Mouse (Mus musculus): ENCODE measurements around the gene Anxa9.
A peak's percentile ranks its signal among the peaks of the same experiment; 100 is the strongest.

Gene Anxa9

DNA sequence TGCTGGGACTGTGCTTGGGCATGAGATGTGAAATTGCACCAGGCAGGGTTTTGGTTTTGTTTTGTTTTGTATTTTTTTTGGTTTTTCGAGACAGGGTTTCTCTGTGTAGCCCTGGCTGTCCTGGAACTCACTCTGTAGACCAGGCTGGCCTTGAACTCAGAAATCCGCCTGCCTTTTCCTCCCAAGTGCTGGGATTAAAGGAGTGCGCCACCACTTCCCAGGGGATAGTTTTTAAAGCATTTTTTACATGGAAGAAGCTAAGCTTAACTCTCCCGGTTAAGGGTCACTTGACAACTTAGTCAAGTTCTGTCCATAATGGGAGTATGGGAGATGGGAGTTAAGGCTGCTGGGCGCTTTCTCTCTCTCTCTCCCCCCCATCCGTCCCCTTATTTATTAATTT lies 7.1 kb upstream of the Anxa9 start:
- no peak for DNase-seq (ENCODE audit: low read depth, low spot score)

DNA sequence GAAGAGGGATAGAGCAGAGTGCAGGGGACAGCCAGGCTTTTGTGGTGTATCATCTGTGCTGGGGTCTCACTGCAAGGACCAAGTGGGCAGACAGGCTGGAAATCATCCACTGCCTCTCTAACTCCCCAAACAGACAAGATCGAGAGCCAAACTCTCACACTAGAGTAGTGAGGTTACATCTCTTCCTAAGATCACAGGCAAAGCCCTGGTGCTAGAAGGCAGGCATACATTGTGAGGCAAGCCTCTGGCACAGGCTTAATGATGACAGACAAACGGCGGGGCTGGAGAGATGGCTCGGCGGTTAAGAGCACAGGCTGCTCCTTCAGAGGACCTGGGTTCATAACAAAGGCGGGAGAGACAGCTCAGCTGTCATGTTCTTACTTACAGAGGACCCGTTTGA lies 6.5 kb upstream of the Anxa9 start:
- DNase-seq (ENCODE audit: low read depth, low spot score), result no peak

- no peak for DNase-seq (ENCODE audit: low read depth, low spot score)
Observed at GRCm38 (mm10) chr3:95312623-95313022, 5.6 kb upstream of the Anxa9 start.

DNA sequence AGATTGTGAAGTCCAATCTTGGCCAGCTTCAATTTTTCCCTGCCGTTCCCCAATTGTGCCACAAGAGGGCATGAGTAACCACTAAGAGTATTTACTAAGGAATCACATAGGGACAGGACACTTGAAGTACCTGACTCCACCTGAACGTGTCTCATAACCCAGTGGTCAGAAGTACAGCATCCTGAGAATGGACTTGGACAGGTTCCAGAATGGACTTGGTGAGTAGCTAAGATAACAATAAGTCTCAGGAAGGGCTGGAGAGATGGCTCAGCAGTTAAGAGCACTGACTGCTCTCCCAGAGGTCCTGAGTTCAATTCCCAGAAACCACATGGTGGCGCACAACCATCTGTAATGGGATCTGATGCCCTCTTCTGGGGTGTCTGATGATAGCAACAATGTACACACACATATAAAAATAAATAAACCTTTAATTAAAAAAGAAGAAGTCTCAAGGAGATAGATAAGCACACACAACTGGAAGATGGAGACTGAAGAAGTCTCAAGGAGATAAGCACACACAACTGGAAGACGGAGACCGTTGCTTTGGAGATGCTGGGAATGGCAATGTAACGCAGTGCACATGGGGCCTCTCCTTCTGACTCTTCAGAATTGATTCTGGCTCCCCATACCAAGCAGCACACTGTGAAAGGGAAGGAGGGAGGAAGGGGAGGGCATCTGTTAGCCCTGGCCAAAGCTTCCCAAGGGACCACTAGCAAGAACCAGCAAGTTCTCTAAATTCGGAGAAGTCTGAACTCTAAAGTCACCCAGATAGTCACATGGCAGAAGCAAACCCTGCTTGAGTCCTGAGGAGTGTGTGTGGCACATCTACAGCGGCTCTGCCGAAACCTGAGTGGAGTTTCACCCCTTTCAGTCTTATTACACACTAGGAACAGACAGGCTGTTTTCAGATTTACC lies 4.2 kb upstream of the Anxa9 start:
- DNase-seq (ENCODE audit: low read depth, low spot score), result peak; percentile 90

- no peak for DNase-seq (ENCODE audit: low read depth, low spot score)
Observed at GRCm38 (mm10) chr3:95310496-95310895, 3.5 kb upstream of the Anxa9 start.

DNA sequence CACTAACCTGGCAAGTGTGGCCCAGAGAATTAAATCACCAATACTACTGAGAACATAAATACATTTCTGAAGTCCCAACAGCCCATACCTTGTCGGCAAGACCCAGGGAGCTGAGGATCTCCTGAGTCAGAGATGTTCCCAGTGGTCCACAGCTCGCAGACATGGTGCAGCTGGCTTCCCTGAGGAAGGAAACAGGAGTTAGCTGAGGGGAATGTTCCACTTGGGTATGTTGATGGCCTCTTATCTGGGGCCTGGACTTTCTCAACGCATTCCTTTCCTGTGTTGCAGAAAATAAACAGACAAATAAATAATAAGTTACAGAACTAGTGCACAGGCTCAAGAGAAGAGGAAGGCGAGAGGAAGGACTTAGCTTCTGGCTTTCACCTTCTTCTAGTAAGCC lies 732 bp downstream of the Anxa9 start:
- no peak for DNase-seq (ENCODE audit: low read depth, low spot score)

- DNase-seq (ENCODE audit: low read depth, low spot score), result no peak
Observed at GRCm38 (mm10) chr3:95301204-95301796, 5.7 kb downstream of the Anxa9 start.

DNA sequence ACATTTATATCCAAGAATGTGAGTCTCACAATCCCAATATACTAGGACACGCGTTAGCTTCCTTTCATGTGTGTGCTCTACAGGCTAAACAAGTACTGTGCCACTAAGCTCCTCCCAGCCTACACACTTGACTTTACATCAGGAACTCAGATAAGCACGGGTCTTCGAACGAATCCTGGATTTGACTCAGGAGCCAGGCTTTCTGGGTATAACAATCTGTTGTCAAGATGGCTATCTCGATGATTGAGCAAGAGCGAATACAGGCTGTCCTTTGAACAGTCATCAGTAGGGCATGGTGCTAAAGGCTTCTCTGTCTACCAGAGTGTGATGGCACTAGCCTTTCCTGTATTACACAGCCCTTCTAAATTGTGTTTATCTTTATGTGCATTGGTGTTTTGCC lies 9.0 kb downstream of the Anxa9 start:
- no peak for DNase-seq (ENCODE audit: low read depth, low spot score)

DNA sequence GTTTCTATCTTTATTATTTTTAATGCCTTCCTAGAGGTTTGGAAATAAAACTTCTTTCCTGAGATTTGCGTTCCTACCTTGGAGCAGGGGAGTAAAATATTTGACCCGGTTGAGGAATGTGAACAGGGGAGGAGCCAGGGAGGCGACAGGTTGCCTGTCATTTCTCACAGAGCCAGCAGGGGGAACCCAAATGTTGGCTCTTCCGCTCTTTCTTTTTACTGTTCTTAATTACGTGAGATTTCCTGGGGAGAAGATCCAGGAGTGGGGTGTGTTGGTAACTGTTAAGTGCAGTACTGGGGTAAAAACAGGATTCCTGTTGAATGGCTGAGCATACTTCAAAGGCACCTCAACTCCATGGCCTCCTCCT lies 10.9 kb downstream of the Anxa9 start:
- DNase-seq (ENCODE audit: low read depth, low spot score), result peak; percentile 90

DNA sequence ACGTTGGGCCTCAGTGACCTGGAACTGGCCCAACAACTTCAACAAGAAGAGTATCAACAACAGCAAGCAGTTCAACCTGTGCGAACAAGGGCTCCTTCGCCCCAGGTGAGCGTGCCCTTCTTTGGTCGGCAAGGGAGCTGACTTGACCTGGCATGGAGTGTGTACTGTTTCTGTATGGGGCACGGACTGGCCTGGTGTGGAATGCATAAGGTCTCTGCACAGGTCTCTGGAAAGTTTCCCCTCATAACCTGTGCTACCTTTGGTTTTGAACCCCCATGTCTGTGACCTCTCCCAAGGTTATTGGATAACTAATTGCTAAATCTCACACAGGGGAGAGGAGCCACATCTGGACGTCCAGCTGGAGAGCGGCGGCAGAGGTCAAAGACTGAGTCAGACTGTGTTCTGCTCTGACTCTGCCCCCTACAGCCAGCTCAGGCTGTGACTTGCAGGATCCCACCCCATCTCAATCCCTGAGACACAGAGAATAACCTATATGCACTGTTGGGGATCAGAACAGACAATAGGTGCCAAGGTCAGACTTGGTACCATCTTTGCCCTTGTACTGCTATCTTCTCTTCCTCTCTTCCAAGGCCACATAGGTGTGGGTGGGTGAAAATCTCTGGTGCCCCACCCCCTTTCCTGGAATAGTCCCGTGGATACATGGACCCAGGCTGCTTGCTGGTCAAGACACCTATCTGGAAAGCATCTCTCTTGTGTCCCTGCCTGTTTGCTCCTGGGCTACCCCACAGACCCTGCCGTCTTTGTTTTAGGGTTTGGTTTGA lies 11.5 kb downstream of the Anxa9 start:
- DNase-seq (ENCODE audit: low read depth, low spot score), result peak; percentile 84

DNA sequence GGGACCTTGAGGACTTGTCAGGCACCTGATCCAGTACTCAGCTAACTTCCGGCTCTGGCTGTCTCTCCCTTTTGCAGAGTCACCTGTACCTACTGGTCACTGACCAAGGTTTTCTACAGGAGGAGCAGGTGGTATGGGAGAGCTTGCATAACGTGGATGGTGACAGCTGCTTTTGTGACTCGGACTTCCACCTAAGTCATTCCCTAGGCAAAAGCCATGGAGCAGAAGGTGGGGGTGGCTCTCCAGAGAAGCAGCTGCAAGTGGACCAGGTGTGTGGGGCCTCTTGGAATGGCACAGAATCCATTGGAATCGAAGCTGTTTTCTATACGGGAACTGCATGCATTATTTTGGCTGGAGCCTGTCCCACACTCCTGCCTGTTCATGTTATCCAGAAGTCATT lies 12.3 kb downstream of the Anxa9 start:
- DNase-seq (ENCODE audit: low read depth, low spot score), result no peak

GRCm38 (mm10) chr3:95294316-95294715 lies 12.7 kb downstream of the Anxa9 start:
- DNase-seq (ENCODE audit: low read depth, low spot score), result no peak

- no peak for DNase-seq (ENCODE audit: low read depth, low spot score)
Observed at GRCm38 (mm10) chr3:95293537-95293936, 13.4 kb downstream of the Anxa9 start.

DNA sequence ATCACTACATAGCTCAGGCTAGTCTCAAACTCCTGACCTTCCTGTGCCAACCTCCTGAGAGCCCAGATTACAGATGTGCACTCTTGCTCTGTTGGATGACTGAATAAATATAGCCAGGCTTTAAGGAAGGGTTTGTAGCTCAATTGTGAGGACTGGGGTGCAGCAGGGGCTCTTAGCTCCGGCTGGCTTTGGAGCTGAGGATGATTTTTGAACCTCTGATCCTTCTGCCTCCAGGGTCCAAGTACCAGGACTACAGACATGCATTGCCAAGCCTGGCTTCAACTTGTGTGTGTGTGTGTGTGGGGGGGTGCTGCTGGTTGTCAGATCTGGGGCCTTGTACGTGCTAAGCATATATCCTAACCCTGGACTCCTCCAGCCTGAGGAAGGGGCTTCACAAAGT lies 14.1 kb downstream of the Anxa9 start:
- DNase-seq (ENCODE audit: low read depth, low spot score), result no peak

DNA sequence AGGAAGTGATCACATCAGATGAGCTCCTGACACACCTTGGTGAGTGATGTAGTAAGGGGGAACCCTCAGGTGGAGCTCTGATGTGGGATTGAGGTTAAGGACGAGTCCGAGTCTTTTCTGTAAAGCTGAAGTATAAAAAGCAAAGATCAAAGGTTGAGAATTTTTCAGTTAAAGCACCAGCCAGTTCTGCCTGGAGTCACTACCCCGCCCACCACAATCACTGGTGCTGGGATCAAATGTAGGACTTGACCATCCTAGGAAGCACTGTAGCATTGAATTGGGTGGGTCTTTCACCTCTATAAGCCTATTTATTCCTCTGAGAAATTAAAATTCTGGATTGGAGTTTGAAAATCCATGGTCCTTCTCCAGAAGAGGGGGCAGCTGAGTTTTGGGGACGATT lies 15.9 kb downstream of the Anxa9 start:
- DNase-seq (ENCODE audit: low read depth, low spot score), result no peak

- peak; percentile 95 for DNase-seq (ENCODE audit: low read depth, low spot score)
Observed at GRCm38 (mm10) chr3:95290156-95290555, 16.8 kb downstream of the Anxa9 start.

DNA sequence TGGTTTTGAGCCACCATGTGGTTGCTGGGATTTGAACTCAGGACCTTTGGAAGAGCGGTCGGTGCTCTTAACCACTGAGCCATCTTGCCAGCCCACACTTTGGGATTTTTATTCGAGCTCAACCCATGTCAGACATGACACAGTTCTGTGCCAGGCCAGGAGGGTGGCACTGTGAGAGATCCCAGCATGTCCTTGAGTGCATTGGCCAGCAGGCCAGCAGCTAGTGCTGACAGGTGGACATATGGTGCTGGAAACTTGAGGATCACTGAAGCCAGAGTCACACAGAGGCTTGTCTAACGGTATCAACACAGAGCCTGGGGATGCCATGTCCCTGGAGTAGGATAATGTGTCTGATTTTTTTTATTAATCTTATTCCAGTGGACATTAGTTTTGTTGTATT lies 17.6 kb downstream of the Anxa9 start:
- no peak for DNase-seq (ENCODE audit: low read depth, low spot score)

GRCm38 (mm10) chr3:95287541-95287940 lies 19.4 kb downstream of the Anxa9 start:
- DNase-seq (ENCODE audit: low read depth, low spot score), result no peak

DNA sequence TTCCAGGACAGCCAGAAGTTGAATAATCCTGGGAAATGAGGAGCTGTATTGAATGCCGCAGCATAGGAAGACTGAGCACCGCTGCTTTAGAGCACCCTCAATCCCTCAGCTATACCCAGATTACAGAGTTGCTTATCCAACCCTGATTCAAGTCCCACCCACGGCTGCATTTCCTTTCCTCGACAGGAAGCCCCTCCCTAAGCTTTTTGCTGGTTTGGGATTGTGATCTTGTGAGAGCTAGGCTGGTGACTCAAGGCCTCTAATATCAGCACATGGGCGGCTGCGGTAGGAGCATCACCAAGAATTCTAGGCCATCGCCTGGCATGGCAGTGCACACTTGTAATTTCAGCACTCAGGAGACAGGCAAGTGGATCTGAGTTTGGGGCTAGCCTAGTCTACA lies 20.5 kb downstream of the Anxa9 start:
- peak; percentile 88 for DNase-seq (ENCODE audit: low read depth, low spot score)

DNA sequence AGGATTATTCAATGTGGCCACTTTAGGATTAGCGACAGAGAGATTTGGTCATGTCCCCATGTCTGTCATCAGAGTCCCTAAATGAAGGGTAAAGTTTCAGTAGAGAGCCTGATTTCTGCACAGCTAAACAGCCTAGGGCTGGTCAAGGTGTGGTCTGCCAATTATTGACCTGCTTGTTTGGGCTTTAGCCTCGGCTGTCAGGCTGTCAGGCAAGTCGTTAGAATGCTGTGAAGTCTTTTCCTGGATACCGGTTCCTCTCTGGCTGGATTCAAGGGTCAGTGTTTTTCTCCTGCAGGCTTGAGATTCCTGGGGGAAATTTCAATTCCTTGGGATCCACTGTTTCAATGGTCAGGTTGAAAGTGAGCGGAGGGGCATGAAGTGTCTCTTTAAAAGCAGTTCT lies 21.0 kb downstream of the Anxa9 start:
- no peak for DNase-seq (ENCODE audit: low read depth, low spot score)

- no peak for DNase-seq (ENCODE audit: low read depth, low spot score)
Observed at GRCm38 (mm10) chr3:95285390-95285789, 21.6 kb downstream of the Anxa9 start.

- no peak for DNase-seq (ENCODE audit: low read depth, low spot score)
Observed at GRCm38 (mm10) chr3:95284501-95285281, 22.3 kb downstream of the Anxa9 start.
